In genomic region chr11:75190371-75190724, GRCm38 (mm10) we compare ENCODE assay signal across 8 mouse cellular contexts. TPM values are rescaled to one million over a fixed set of nuclear protein-coding genes. Genes with fewer than 3 reads are reported as not detected.
DNase-seq lines count a peak whose midpoint lies in the region; ATAC-seq and TF ChIP-seq lines count a peak whose summit lies in the region.

No protein-coding gene starts in this region.

- ATAC-seq in embryonic facial prominence, embryonic 15.5 days (ENCODE audit: insufficient number of reproducible peaks, low FRiP score, low TSS enrichment, low read depth): peak; percentile 70
- peak; percentile 70; the same call in 1 of the 2 replicates for ATAC-seq in kidney, embryonic 14.5 days (ENCODE audit: low FRiP score, low TSS enrichment)
- peak; percentile 83 for ATAC-seq in liver, embryonic 16.5 days (ENCODE audit: low read depth)
- ATAC-seq in neural tube, embryonic 11.5 days (ENCODE audit: insufficient read depth, low FRiP score, low TSS enrichment): peak; percentile 62; the same call in 1 of the 2 replicates
- ATAC-seq in stomach, postnatal 0 days (ENCODE audit: low FRiP score, low TSS enrichment): peak; percentile 88

- TF ChIP-seq EP300 in stomach, postnatal 0 days (optimal IDR thresholded peaks at IDR 0.05): no peak

- peak overlapping the region; percentile 81 for H3K4me3 ChIP-seq in bone marrow macrophage, adult 2 months (ENCODE audit: insufficient read depth, low read length)
- peak overlapping the region; percentile 91 for H3K4me3 ChIP-seq in embryonic facial prominence, embryonic 15.5 days (replicated peaks)
- H3K4me3 ChIP-seq in heart, embryonic 10.5 days: peak overlapping the region; percentile 91
- H3K4me3 ChIP-seq in kidney, embryonic 14.5 days (ENCODE audit: low read length): peak overlapping the region; percentile 92
- H3K4me3 ChIP-seq in liver, embryonic 16.5 days (ENCODE audit: low read depth, low read length): peak overlapping the region; percentile 85
- H3K4me3 ChIP-seq in neural tube, embryonic 11.5 days (ENCODE audit: low read depth, low read length): peak overlapping the region; percentile 74
- peak overlapping the region; percentile 59 for H3K4me3 ChIP-seq in stomach, postnatal 0 days (ENCODE audit: low read depth, low read length)

- peaks cover 42% of the 10 kb centered on the region for H3K27me3 ChIP-seq in embryonic facial prominence, embryonic 15.5 days
- H3K27me3 ChIP-seq in heart, embryonic 10.5 days (ENCODE audit: insufficient read depth, poor library complexity, severe bottlenecking): peaks cover 47% of the 10 kb centered on the region
- peaks cover 25% of the 10 kb centered on the region for H3K27me3 ChIP-seq in kidney, embryonic 14.5 days (ENCODE audit: control insufficient read depth, insufficient read depth, low read length)
- H3K27me3 ChIP-seq in liver, embryonic 16.5 days (ENCODE audit: control insufficient read depth, insufficient read depth, low read depth, low read length): peaks cover 35% of the 10 kb centered on the region
- peaks cover 38% of the 10 kb centered on the region for H3K27me3 ChIP-seq in neural tube, embryonic 11.5 days (ENCODE audit: control insufficient read depth, insufficient read depth, low read length)
- peaks cover 7% of the 10 kb centered on the region; the same call in 1 of the 2 replicates for H3K27me3 ChIP-seq in stomach, postnatal 0 days (ENCODE audit: control insufficient read depth, insufficient read depth, low read length)

- TF ChIP-seq POLR2A in bone marrow macrophage, adult 2 months (IDR thresholded peaks at IDR 0.05; ENCODE audit: borderline replicate concordance, low read depth, low read length): no peak

- under 1% methylated on average over 24 of the region's 24 CpGs for WGBS in embryonic facial prominence, embryonic 15.5 days
- under 1% methylated on average over 24 of the region's 24 CpGs for WGBS in heart, embryonic 10.5 days
- WGBS in kidney, embryonic 14.5 days: 1% methylated on average over 24 of the region's 24 CpGs
- under 1% methylated on average over 24 of the region's 24 CpGs for WGBS in liver, embryonic 16.5 days (ENCODE audit: insufficient replicate concordance)
- WGBS in neural tube, embryonic 11.5 days: 0% methylated on average over 24 of the region's 24 CpGs
- WGBS in stomach, postnatal 0 days: 2% methylated on average over 23 of the region's 24 CpGs

- TF ChIP-seq CTCF in bone marrow macrophage, adult 2 months (IDR thresholded peaks at IDR 0.05; ENCODE audit: low read depth, low read length): no peak
- peak; percentile 55 for TF ChIP-seq CTCF in stomach, postnatal 0 days (IDR thresholded peaks at IDR 0.05; ENCODE audit: low read depth)

- H3K9me3 ChIP-seq in embryonic facial prominence, embryonic 15.5 days (replicated peaks): no peaks in the 10 kb centered on the region
- no peaks in the 10 kb centered on the region for H3K9me3 ChIP-seq in heart, embryonic 10.5 days
- H3K9me3 ChIP-seq in kidney, embryonic 14.5 days (ENCODE audit: control insufficient read depth, low read length): no peaks in the 10 kb centered on the region
- no peaks in the 10 kb centered on the region for H3K9me3 ChIP-seq in liver, embryonic 16.5 days (replicated peaks; ENCODE audit: control insufficient read depth, low read length)
- H3K9me3 ChIP-seq in neural tube, embryonic 11.5 days (ENCODE audit: control insufficient read depth, low read length): no peaks in the 10 kb centered on the region
- H3K9me3 ChIP-seq in stomach, postnatal 0 days (ENCODE audit: control insufficient read depth, low read length): no peaks in the 10 kb centered on the region

- H3K36me3 ChIP-seq in embryonic facial prominence, embryonic 15.5 days: no peaks in the 10 kb centered on the region
- H3K36me3 ChIP-seq in heart, embryonic 10.5 days: peaks cover 6% of the 10 kb centered on the region; the same call in 1 of the 2 replicates
- H3K36me3 ChIP-seq in kidney, embryonic 14.5 days (ENCODE audit: control insufficient read depth, insufficient read depth, low read length): peaks cover 4% of the 10 kb centered on the region; the same call in 1 of the 2 replicates
- H3K36me3 ChIP-seq in liver, embryonic 16.5 days (ENCODE audit: control insufficient read depth, insufficient read depth): no peaks in the 10 kb centered on the region; the same call in 1 of the 2 replicates
- H3K36me3 ChIP-seq in neural tube, embryonic 11.5 days (ENCODE audit: control insufficient read depth, insufficient read depth, low read length): no peaks in the 10 kb centered on the region
- H3K36me3 ChIP-seq in stomach, postnatal 0 days (ENCODE audit: control insufficient read depth, insufficient read depth, low read length): no peaks in the 10 kb centered on the region

- peaks cover 3% of the 10 kb centered on the region; the same call in 1 of the 2 replicates for H3K4me1 ChIP-seq in bone marrow macrophage, adult 2 months (ENCODE audit: control insufficient read depth, insufficient read depth, low read length)
- H3K4me1 ChIP-seq in embryonic facial prominence, embryonic 15.5 days: peaks cover 56% of the 10 kb centered on the region
- peaks cover 52% of the 10 kb centered on the region for H3K4me1 ChIP-seq in heart, embryonic 10.5 days
- peaks cover 27% of the 10 kb centered on the region for H3K4me1 ChIP-seq in kidney, embryonic 14.5 days (ENCODE audit: control insufficient read depth, insufficient read depth, low read length)
- H3K4me1 ChIP-seq in liver, embryonic 16.5 days (ENCODE audit: control insufficient read depth, low read depth, low read length): peaks cover 39% of the 10 kb centered on the region
- H3K4me1 ChIP-seq in neural tube, embryonic 11.5 days (ENCODE audit: control insufficient read depth, insufficient read depth, low read length): peaks cover 25% of the 10 kb centered on the region
- H3K4me1 ChIP-seq in stomach, postnatal 0 days (replicated peaks; ENCODE audit: control insufficient read depth, insufficient read depth): peaks cover 10% of the 10 kb centered on the region; the same call in 1 of the 2 replicates

- H3K9ac ChIP-seq in embryonic facial prominence, embryonic 15.5 days: peak overlapping the region; percentile 54
- peak overlapping the region; percentile 76 for H3K9ac ChIP-seq in kidney, embryonic 14.5 days (ENCODE audit: low read depth, low read length)
- H3K9ac ChIP-seq in liver, embryonic 16.5 days (ENCODE audit: low read depth, low read length): peak overlapping the region; percentile 68
- H3K9ac ChIP-seq in neural tube, embryonic 11.5 days (ENCODE audit: low read length): peak overlapping the region; percentile 58
- peak overlapping the region; percentile 56 for H3K9ac ChIP-seq in stomach, postnatal 0 days (ENCODE audit: low read length)

- no peak overlapping the region for H3K27ac ChIP-seq in bone marrow macrophage, adult 2 months (ENCODE audit: insufficient read depth, low read depth, low read length)
- 0 out of 2 replicates have a peak overlapping the region, but pooled peaks have one; percentile 23 for H3K27ac ChIP-seq in embryonic facial prominence, embryonic 15.5 days (replicated peaks)
- H3K27ac ChIP-seq in heart, embryonic 10.5 days: peak overlapping the region; percentile 85
- H3K27ac ChIP-seq in kidney, embryonic 14.5 days (ENCODE audit: low read depth, low read length): no peak overlapping the region
- H3K27ac ChIP-seq in liver, embryonic 16.5 days (ENCODE audit: low read length): peak overlapping the region; percentile 67
- H3K27ac ChIP-seq in neural tube, embryonic 11.5 days (ENCODE audit: low read depth, low read length): no peak overlapping the region
- H3K27ac ChIP-seq in stomach, postnatal 0 days (replicated peaks): peak overlapping the region; percentile 42; the same call in 1 of the 2 replicates

- peak; percentile 91 for DNase-seq in CD4-positive, CD25-positive, alpha-beta regulatory T cell, adult 2 months (ENCODE audit: low read depth, low spot score)
- peak; percentile 95 for DNase-seq in heart, embryonic 10.5 days (ENCODE audit: low spot score)
- DNase-seq in neural tube, embryonic 11.5 days (ENCODE audit: low spot score): peak; percentile 89
- peak; percentile 91 for DNase-seq in stomach, postnatal 0 days (ENCODE audit: low spot score)

- H3K4me2 ChIP-seq in embryonic facial prominence, embryonic 15.5 days (replicated peaks): peak overlapping the region; percentile 85
- peak overlapping the region; percentile 88 for H3K4me2 ChIP-seq in kidney, embryonic 14.5 days (replicated peaks; ENCODE audit: low read depth, low read length)
- peak overlapping the region; percentile 89 for H3K4me2 ChIP-seq in liver, embryonic 16.5 days (ENCODE audit: low read depth, low read length)
- peak overlapping the region; percentile 79 for H3K4me2 ChIP-seq in neural tube, embryonic 11.5 days (ENCODE audit: low read depth)
- H3K4me2 ChIP-seq in stomach, postnatal 0 days (replicated peaks; ENCODE audit: low read depth): peak overlapping the region; percentile 87

RNA-seq across cellular contexts. Expression of gene Dph1, which starts 0.7 kb away (rescaled TPM):
- 7.0 and 8.8 TPM in 2 replicates for polyA plus RNA-seq in bone marrow macrophage, adult 2 months (2012; ENCODE audit: insufficient read depth, insufficient read length, missing spikeins)
- 20.5 and 21.0 TPM in 2 replicates for polyA plus RNA-seq in embryonic facial prominence, embryonic 15.5 days (2015; fragmentation: Nextera tagmentation; extraction: Ambion mirVana)
- 26.8 and 28.0 TPM in 2 replicates for polyA plus RNA-seq in heart, embryonic 10.5 days (2016; fragmentation: Nextera tagmentation; extraction: Ambion mirVana)
- 25.7 and 29.2 TPM in 2 replicates for polyA plus RNA-seq in kidney, embryonic 14.5 days (2014; fragmentation: Nextera tagmentation; extraction: Ambion mirVana)
- 9.1 and 10.6 TPM in 2 replicates for polyA plus RNA-seq in liver, embryonic 16.5 days (2015; fragmentation: Nextera tagmentation; extraction: Ambion mirVana)
- 19.8 and 21.1 TPM in 2 replicates for polyA plus RNA-seq in neural tube, embryonic 11.5 days (2014; fragmentation: Nextera tagmentation; extraction: Ambion mirVana)
- 15.2 and 15.8 TPM in 2 replicates for polyA plus RNA-seq in stomach, postnatal 0 days (2015; fragmentation: Nextera tagmentation; extraction: Ambion mirVana)

RNA-seq across cellular contexts. Expression of gene Rtn4rl1, which starts 3.2 kb away (rescaled TPM):
- polyA plus RNA-seq in bone marrow macrophage, adult 2 months (2012; ENCODE audit: insufficient read depth, insufficient read length, missing spikeins): 0.91 and 1.6 TPM in 2 replicates
- 6.4 and 7.3 TPM in 2 replicates for polyA plus RNA-seq in embryonic facial prominence, embryonic 15.5 days (2015; fragmentation: Nextera tagmentation; extraction: Ambion mirVana)
- 9.7 and 16.6 TPM in 2 replicates for polyA plus RNA-seq in heart, embryonic 10.5 days (2016; fragmentation: Nextera tagmentation; extraction: Ambion mirVana)
- 2.7 and 4.2 TPM in 2 replicates for polyA plus RNA-seq in kidney, embryonic 14.5 days (2014; fragmentation: Nextera tagmentation; extraction: Ambion mirVana)
- polyA plus RNA-seq in liver, embryonic 16.5 days (2015; fragmentation: Nextera tagmentation; extraction: Ambion mirVana): 0.44 and 0.48 TPM in 2 replicates
- 4.5 and 6.0 TPM in 2 replicates for polyA plus RNA-seq in neural tube, embryonic 11.5 days (2014; fragmentation: Nextera tagmentation; extraction: Ambion mirVana)
- 2.1 and 2.9 TPM in 2 replicates for polyA plus RNA-seq in stomach, postnatal 0 days (2015; fragmentation: Nextera tagmentation; extraction: Ambion mirVana)

RNA-seq across cellular contexts. Expression of gene Ovca2, which starts 11.7 kb away (rescaled TPM):
- 13.4 and 17.7 TPM in 2 replicates for polyA plus RNA-seq in bone marrow macrophage, adult 2 months (2012; ENCODE audit: insufficient read depth, insufficient read length, missing spikeins)
- 23.8 and 25.1 TPM in 2 replicates for polyA plus RNA-seq in embryonic facial prominence, embryonic 15.5 days (2015; fragmentation: Nextera tagmentation; extraction: Ambion mirVana)
- polyA plus RNA-seq in heart, embryonic 10.5 days (2016; fragmentation: Nextera tagmentation; extraction: Ambion mirVana): 24.0 and 29.0 TPM in 2 replicates
- 33.3 and 33.4 TPM in 2 replicates for polyA plus RNA-seq in kidney, embryonic 14.5 days (2014; fragmentation: Nextera tagmentation; extraction: Ambion mirVana)
- polyA plus RNA-seq in liver, embryonic 16.5 days (2015; fragmentation: Nextera tagmentation; extraction: Ambion mirVana): 8.7 and 9.6 TPM in 2 replicates
- 32.6 and 37.4 TPM in 2 replicates for polyA plus RNA-seq in neural tube, embryonic 11.5 days (2014; fragmentation: Nextera tagmentation; extraction: Ambion mirVana)
- 19.3 and 20.2 TPM in 2 replicates for polyA plus RNA-seq in stomach, postnatal 0 days (2015; fragmentation: Nextera tagmentation; extraction: Ambion mirVana)

RNA-seq across cellular contexts. Expression of gene Hic1, which starts 21.0 kb away (rescaled TPM):
- polyA plus RNA-seq in bone marrow macrophage, adult 2 months (2012; ENCODE audit: insufficient read depth, insufficient read length, missing spikeins): not detected in 2 replicates
- 17.7 and 19.8 TPM in 2 replicates for polyA plus RNA-seq in embryonic facial prominence, embryonic 15.5 days (2015; fragmentation: Nextera tagmentation; extraction: Ambion mirVana)
- polyA plus RNA-seq in heart, embryonic 10.5 days (2016; fragmentation: Nextera tagmentation; extraction: Ambion mirVana): 1.9 and 2.1 TPM in 2 replicates
- polyA plus RNA-seq in kidney, embryonic 14.5 days (2014; fragmentation: Nextera tagmentation; extraction: Ambion mirVana): 16.9 and 26.6 TPM in 2 replicates
- 0.44 and 1.0 TPM in 2 replicates for polyA plus RNA-seq in liver, embryonic 16.5 days (2015; fragmentation: Nextera tagmentation; extraction: Ambion mirVana)
- polyA plus RNA-seq in neural tube, embryonic 11.5 days (2014; fragmentation: Nextera tagmentation; extraction: Ambion mirVana): 4.1 and 4.9 TPM in 2 replicates
- 6.6 and 8.2 TPM in 2 replicates for polyA plus RNA-seq in stomach, postnatal 0 days (2015; fragmentation: Nextera tagmentation; extraction: Ambion mirVana)

Comparison
In these comparisons a context has a peak if more than half of its experiments do, and no peak if none do; other contexts are left out.
1. H3K27ac ChIP-seq: peak in embryonic facial prominence, embryonic 15.5 days (single experiment), heart, embryonic 10.5 days (single experiment), liver, embryonic 16.5 days (single experiment) and stomach, postnatal 0 days (single experiment); none in bone marrow macrophage, adult 2 months (single experiment), kidney, embryonic 14.5 days (single experiment) and neural tube, embryonic 11.5 days (single experiment).
2. Peak in every context shown above with its lines, with median percentiles within 50 percentile points of each other: DNase-seq, H3K4me3 ChIP-seq, ATAC-seq, H3K4me2 ChIP-seq and H3K9ac ChIP-seq.